In the genomic region with DNA sequence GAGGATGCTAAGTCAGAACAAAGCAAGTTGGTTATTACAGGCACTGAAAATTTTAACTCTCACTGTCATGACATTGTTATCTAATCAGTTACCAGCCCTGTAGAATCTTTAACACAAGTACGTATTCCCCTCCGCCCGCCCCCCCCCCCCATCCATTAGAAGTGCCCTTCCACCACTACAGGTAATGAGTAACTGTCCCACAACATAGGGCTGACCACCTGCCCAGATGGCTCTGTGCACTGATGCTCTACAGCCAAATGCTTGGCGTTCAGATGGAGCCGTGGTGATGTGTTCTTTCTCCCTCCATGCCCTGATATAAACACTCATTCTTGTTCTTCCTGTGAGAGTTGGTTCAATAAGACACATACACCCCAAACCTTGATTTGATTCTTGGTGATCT, we compare ENCODE assay signal across 32 mouse cellular contexts.
"Had no signal": no experiment of that assay in that cellular context is flagged by ENCODE, and none has a peak within 500 bp of the region (broad histone marks: within the 10 kb centered on the region; RNA-seq: fewer than 3 reads in every experiment).

No protein-coding gene starts in this region.

- ATAC-seq: liver, embryonic 12.5 days; liver, postnatal 0 days; lung, postnatal 0 days; midbrain, embryonic 13.5 days; midbrain, embryonic 15.5 days; midbrain, embryonic 16.5 days had no signal

- H3K9me3 ChIP-seq: limb, embryonic 10.5 days; limb, embryonic 12.5 days; limb, embryonic 13.5 days; limb, embryonic 15.5 days; liver, embryonic 12.5 days; liver, embryonic 13.5 days; liver, embryonic 15.5 days; lung, embryonic 15.5 days; megakaryocyte, embryonic 14.5 days; midbrain, embryonic 10.5 days; midbrain, embryonic 12.5 days; midbrain, embryonic 13.5 days; midbrain, embryonic 15.5 days; neural tube, embryonic 12.5 days had no signal

- H3K27me3 ChIP-seq: limb, embryonic 12.5 days; limb, embryonic 13.5 days; limb, embryonic 15.5 days; liver, embryonic 12.5 days; liver, embryonic 13.5 days; liver, embryonic 15.5 days; lung, embryonic 15.5 days; midbrain, embryonic 12.5 days; midbrain, embryonic 13.5 days; midbrain, embryonic 15.5 days; neural tube, embryonic 12.5 days had no signal

- H3K36me3 ChIP-seq: limb, embryonic 10.5 days; limb, embryonic 12.5 days; limb, embryonic 13.5 days; limb, embryonic 15.5 days; liver, embryonic 12.5 days; liver, embryonic 13.5 days; liver, embryonic 15.5 days; lung, embryonic 15.5 days; midbrain, embryonic 10.5 days; midbrain, embryonic 12.5 days; midbrain, embryonic 13.5 days; midbrain, embryonic 15.5 days; neural tube, embryonic 12.5 days had no signal

- DNase-seq: left cerebral cortex, postnatal 4 days; liver; liver, embryonic 13.5 days; liver, postnatal 0 days; lung, adult 18-20 months; lung, adult 2 months; lung, embryonic 14.5 days; lung, postnatal 10 days; lung, postnatal 14 days; lung, postnatal 36 days; lung, postnatal 4 days; midbrain, embryonic 14.5 days had no signal

- H3K4me2 ChIP-seq: limb, embryonic 12.5 days; limb, embryonic 13.5 days; limb, embryonic 15.5 days; liver, embryonic 11.5 days; liver, embryonic 12.5 days; liver, embryonic 13.5 days; liver, embryonic 15.5 days; lung, embryonic 14.5 days; lung, embryonic 15.5 days; midbrain, embryonic 11.5 days; midbrain, embryonic 12.5 days; midbrain, embryonic 13.5 days; midbrain, embryonic 15.5 days; neural tube, embryonic 12.5 days had no signal

- H3K4me1 ChIP-seq: limb, embryonic 10.5 days; limb, embryonic 12.5 days; limb, embryonic 13.5 days; limb, embryonic 15.5 days; liver, embryonic 12.5 days; liver, embryonic 13.5 days; liver, embryonic 15.5 days; lung, embryonic 15.5 days; megakaryocyte, embryonic 14.5 days; midbrain, embryonic 10.5 days; midbrain, embryonic 12.5 days; midbrain, embryonic 13.5 days; midbrain, embryonic 15.5 days; neural tube, embryonic 12.5 days had no signal

- H3K4me3 ChIP-seq: limb, embryonic 10.5 days; limb, embryonic 12.5 days; limb, embryonic 13.5 days; limb, embryonic 15.5 days; liver, embryonic 12.5 days; liver, embryonic 13.5 days; liver, embryonic 15.5 days; lung, embryonic 15.5 days; megakaryocyte, embryonic 14.5 days; midbrain, embryonic 10.5 days; midbrain, embryonic 12.5 days; midbrain, embryonic 13.5 days; midbrain, embryonic 15.5 days; myocyte; neural tube, embryonic 12.5 days had no signal

- H3K27ac ChIP-seq: limb, embryonic 10.5 days; limb, embryonic 12.5 days; limb, embryonic 13.5 days; limb, embryonic 15.5 days; liver, embryonic 12.5 days; liver, embryonic 13.5 days; liver, embryonic 14.5 days; liver, embryonic 15.5 days; lung, embryonic 15.5 days; macrophage; midbrain, embryonic 10.5 days; midbrain, embryonic 12.5 days; midbrain, embryonic 13.5 days; midbrain, embryonic 15.5 days; neural tube, embryonic 12.5 days had no signal

- H3K9ac ChIP-seq: limb, embryonic 12.5 days; limb, embryonic 13.5 days; limb, embryonic 15.5 days; liver, embryonic 12.5 days; liver, embryonic 13.5 days; liver, embryonic 14.5 days; liver, embryonic 15.5 days; liver, postnatal 0 days; lung, embryonic 14.5 days; lung, embryonic 15.5 days; midbrain, embryonic 12.5 days; midbrain, embryonic 13.5 days; midbrain, embryonic 15.5 days; neural tube, embryonic 12.5 days had no signal
